Mouse (Mus musculus): ENCODE data around the gene Fam117b. TPM values are rescaled to one million over a fixed set of nuclear protein-coding genes. Genes with fewer than 3 reads are reported as not detected.
A peak's percentile ranks its signal among the peaks of the same experiment; 100 is the strongest.

The Fam117b gene
- total and polyA plus RNA-seq, 3 experiments: 6.4 to 11.4 (median 8.8) TPM

DNA sequence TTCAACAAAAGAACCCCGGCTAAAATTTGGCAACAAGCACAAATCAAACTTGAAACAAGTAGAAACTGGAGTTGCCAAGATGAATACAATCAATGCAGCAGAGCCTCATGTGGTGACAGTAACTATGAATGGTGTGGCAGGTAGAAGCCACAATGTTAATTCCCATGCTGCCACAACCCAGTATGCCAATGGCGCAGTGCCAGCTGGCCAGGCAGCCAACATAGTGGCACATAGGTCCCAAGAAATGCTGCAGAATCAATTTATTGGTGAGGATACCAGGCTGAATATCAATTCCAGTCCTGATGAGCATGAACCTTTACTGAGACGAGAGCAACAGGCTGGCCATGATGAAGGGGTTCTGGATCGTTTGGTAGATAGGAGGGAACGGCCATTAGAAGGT, 44.8 kb upstream of the Fam117b start:
- Histone ChIP-seq H3K4me1 (ENCODE audit: control insufficient read depth in 1 of 2, insufficient read depth in 2 of 2) (no peaks in the 10 kb centered on the region), H3K9me3 (replicated peaks; ENCODE audit: low read length) (no peaks in the 10 kb centered on the region), H3K9ac (ENCODE audit: insufficient read depth, low read depth) (no peak overlapping the region), H3K27me3 (replicated peaks) (no peaks in the 10 kb centered on the region), H3K27ac (ENCODE audit: insufficient read depth, low read depth) (no peak overlapping the region), H3K4me2 (ENCODE audit: insufficient read depth, low read depth, poor library complexity, severe bottlenecking) (no peak overlapping the region), H3K79me2 (replicated peaks; ENCODE audit: control insufficient read depth, extremely low read depth, insufficient read depth, poor library complexity, severe bottlenecking) (no peaks in the 10 kb centered on the region; the same call in 1 of the 2 replicates), H3K36me3 (replicated peaks in 1 of 2; ENCODE audit: control insufficient read depth in 1 of 2, insufficient read depth in 1 of 2, low read length in 1 of 2) (peaks cover 9 to 36% of the 10 kb centered on the region in 2 experiments), H3K4me3 (replicated peaks in 1 of 3; ENCODE audit: low read depth in 2 of 3, low read length in 2 of 3, poor library complexity in 1 of 3) (no peak overlapping the region)
- in situ Hi-C loops (cut with MboI; ENCODE audit: low pct_ligation_motif_present, low pct_unique_long_range_greater_than_20kb, low sequenced_read_pairs) (no loop called here), dilution Hi-C loops (cut with MboI; ENCODE audit: extremely low pct_ligation_motif_present, extremely low pct_unique_long_range_greater_than_20kb, low sequenced_read_pairs) (no loop called here)
- DNase-seq (ENCODE audit: extremely low read depth): no peak
- TF ChIP-seq CTCF (conservative IDR thresholded peaks at IDR 0.05 in 1 of 2, IDR thresholded peaks at IDR 0.05 in 1 of 2; ENCODE audit: low read depth in 2 of 2, low read length in 2 of 2): no peak
- no peak for TF ChIP-seq USF1 (IDR thresholded peaks at IDR 0.05; ENCODE audit: low read depth, low read length)
- no peak for TF ChIP-seq MAX (IDR thresholded peaks at IDR 0.05; ENCODE audit: low read length)
- TF ChIP-seq ZNF384 (IDR thresholded peaks at IDR 0.05; ENCODE audit: low read depth, low read length): no peak
- TF ChIP-seq UBTF (IDR thresholded peaks at IDR 0.05; ENCODE audit: low read depth, low read length): no peak
- no peak for TF ChIP-seq JUND (conservative IDR thresholded peaks at IDR 0.05; ENCODE audit: low read depth, low read length)
- TF ChIP-seq KAT2A (IDR thresholded peaks at IDR 0.05; ENCODE audit: insufficient replicate concordance, low read length): no peak
- no peak for TF ChIP-seq TCF12 (IDR thresholded peaks at IDR 0.05; ENCODE audit: low read depth, low read length)
- no peak for TF ChIP-seq MEF2A (IDR thresholded peaks at IDR 0.05; ENCODE audit: borderline replicate concordance, low read depth, low read length)
- TF ChIP-seq RCOR1 (conservative IDR thresholded peaks at IDR 0.05; ENCODE audit: low read depth, low read length): no peak
- no peak for TF ChIP-seq BHLHE40 (IDR thresholded peaks at IDR 0.05; ENCODE audit: low read depth, low read length)
- no peak for TF ChIP-seq NELFE (IDR thresholded peaks at IDR 0.05; ENCODE audit: low read depth, low read length)

DNA sequence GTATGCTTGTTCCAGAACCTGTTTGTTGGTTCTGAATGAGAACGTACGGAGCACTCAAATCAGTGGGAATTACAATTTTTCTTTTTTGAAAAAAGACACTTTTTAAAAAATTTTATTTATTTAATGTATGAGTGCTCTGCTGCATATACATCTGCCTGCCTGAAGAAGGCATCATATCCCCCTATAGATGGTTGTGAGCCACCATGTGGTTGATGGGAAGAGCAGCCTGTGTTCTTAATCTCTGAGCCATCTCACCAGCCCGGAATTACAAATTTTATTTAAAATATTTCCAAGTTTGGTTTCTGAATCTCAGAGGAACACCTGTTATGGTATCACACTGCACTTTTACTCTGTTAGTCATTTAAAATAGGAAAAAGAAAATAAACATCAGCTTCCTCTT, 38.8 kb upstream of the Fam117b start:
- Histone ChIP-seq H3K27ac (ENCODE audit: insufficient read depth, low read depth) (no peak overlapping the region), H3K4me3 (replicated peaks in 1 of 3; ENCODE audit: low read depth in 2 of 3, low read length in 2 of 3, poor library complexity in 1 of 3) (no peak overlapping the region), H3K27me3 (replicated peaks) (no peaks in the 10 kb centered on the region), H3K4me2 (ENCODE audit: insufficient read depth, low read depth, poor library complexity, severe bottlenecking) (no peak overlapping the region), H3K4me1 (ENCODE audit: control insufficient read depth in 1 of 2, insufficient read depth in 2 of 2) (no peaks in the 10 kb centered on the region), H3K79me2 (replicated peaks; ENCODE audit: control insufficient read depth, extremely low read depth, insufficient read depth, poor library complexity, severe bottlenecking) (no peaks in the 10 kb centered on the region; the same call in 1 of the 2 replicates), H3K9ac (ENCODE audit: insufficient read depth, low read depth) (no peak overlapping the region), H3K36me3 (replicated peaks in 1 of 2; ENCODE audit: control insufficient read depth in 1 of 2, insufficient read depth in 1 of 2, low read length in 1 of 2) (peaks cover 0 to 11% of the 10 kb centered on the region in 2 experiments), H3K9me3 (replicated peaks; ENCODE audit: low read length) (no peaks in the 10 kb centered on the region)
- dilution Hi-C loops (cut with MboI; ENCODE audit: extremely low pct_ligation_motif_present, extremely low pct_unique_long_range_greater_than_20kb, low sequenced_read_pairs) (no loop called here), in situ Hi-C loops (cut with MboI; ENCODE audit: low pct_ligation_motif_present, low pct_unique_long_range_greater_than_20kb, low sequenced_read_pairs) (no loop called here)
- TF ChIP-seq RAD21 (IDR thresholded peaks at IDR 0.05; ENCODE audit: low read depth, low read length): no peak
- TF ChIP-seq JUND (conservative IDR thresholded peaks at IDR 0.05; ENCODE audit: low read depth, low read length): no peak
- peak in 1 of 2 experiments; percentile 36; a peak in 2 of 4 replicates for TF ChIP-seq CTCF (conservative IDR thresholded peaks at IDR 0.05 in 1 of 2, IDR thresholded peaks at IDR 0.05 in 1 of 2; ENCODE audit: low read depth in 2 of 2, low read length in 2 of 2)
- DNase-seq (ENCODE audit: extremely low read depth): no peak

DNA sequence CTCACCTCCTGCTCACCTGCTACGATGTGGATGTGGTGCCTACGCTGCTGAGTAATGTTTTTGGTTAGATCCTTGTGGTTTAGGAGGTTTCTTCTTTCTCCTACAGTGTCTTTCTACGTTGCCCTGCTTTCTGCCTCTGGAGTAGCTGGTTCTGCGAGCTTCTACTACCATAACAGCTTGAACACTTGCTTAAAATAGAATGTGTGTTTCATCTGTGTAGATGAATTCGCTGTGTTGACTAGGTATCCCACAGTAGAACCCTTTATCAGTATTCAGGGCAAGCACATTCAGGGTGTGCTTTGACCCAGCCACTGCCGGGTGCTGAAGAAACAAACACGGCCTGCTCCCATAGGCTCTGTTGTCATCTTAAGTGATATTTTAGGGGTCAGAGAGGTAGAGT, 34.7 kb upstream of the Fam117b start:
- no peak overlapping the region for H3K4me2 ChIP-seq (ENCODE audit: insufficient read depth, low read depth, poor library complexity, severe bottlenecking)

More for the DNA sequence above, 34.7 kb upstream of the Fam117b start:
- Histone ChIP-seq H3K27me3 (replicated peaks) (no peaks in the 10 kb centered on the region), H3K79me2 (replicated peaks; ENCODE audit: control insufficient read depth, extremely low read depth, insufficient read depth, poor library complexity, severe bottlenecking) (no peaks in the 10 kb centered on the region), H3K27ac (ENCODE audit: insufficient read depth, low read depth) (no peak overlapping the region), H3K9me3 (replicated peaks; ENCODE audit: low read length) (no peaks in the 10 kb centered on the region), H3K4me1 (ENCODE audit: control insufficient read depth in 1 of 2, insufficient read depth in 2 of 2) (no peaks in the 10 kb centered on the region), H3K4me3 (replicated peaks in 1 of 3; ENCODE audit: low read depth in 2 of 3, low read length in 2 of 3, poor library complexity in 1 of 3) (no peak overlapping the region), H3K36me3 (replicated peaks in 1 of 2; ENCODE audit: control insufficient read depth in 1 of 2, insufficient read depth in 1 of 2, low read length in 1 of 2) (peaks cover 0 to 7% of the 10 kb centered on the region in 2 experiments), H3K9ac (ENCODE audit: insufficient read depth, low read depth) (no peak overlapping the region)
- DNase-seq (ENCODE audit: extremely low read depth): no peak
- dilution Hi-C loops (cut with MboI; ENCODE audit: extremely low pct_ligation_motif_present, extremely low pct_unique_long_range_greater_than_20kb, low sequenced_read_pairs) (no loop called here), in situ Hi-C loops (cut with MboI; ENCODE audit: low pct_ligation_motif_present, low pct_unique_long_range_greater_than_20kb, low sequenced_read_pairs) (loop anchor here (25.0 kb wide), 1 partner anchor 1084 kb away; no protein-coding TSS in a partner anchor)
- TF ChIP-seq SIN3A (IDR thresholded peaks at IDR 0.05; ENCODE audit: low read length): no peak
- TF ChIP-seq TCF12 (IDR thresholded peaks at IDR 0.05; ENCODE audit: low read depth, low read length): no peak
- TF ChIP-seq TBP (conservative IDR thresholded peaks at IDR 0.05; ENCODE audit: low read depth, low read length): no peak
- TF ChIP-seq HCFC1 (IDR thresholded peaks at IDR 0.05; ENCODE audit: low read depth, low read length): no peak
- no peak for TF ChIP-seq MYC (IDR thresholded peaks at IDR 0.05; ENCODE audit: low read depth, low read length)
- TF ChIP-seq SMC3 (IDR thresholded peaks at IDR 0.05; ENCODE audit: low read depth, low read length): no peak
- no peak for TF ChIP-seq E2F4 (IDR thresholded peaks at IDR 0.05; ENCODE audit: insufficient replicate concordance, low read depth, low read length)
- no peak for TF ChIP-seq JUN (IDR thresholded peaks at IDR 0.05; ENCODE audit: insufficient read depth, low read depth, low read length)
- no peak for TF ChIP-seq EP300 (IDR thresholded peaks at IDR 0.05; ENCODE audit: low read length)
- TF ChIP-seq CTCF (conservative IDR thresholded peaks at IDR 0.05 in 1 of 2, IDR thresholded peaks at IDR 0.05 in 1 of 2; ENCODE audit: low read depth in 2 of 2, low read length in 2 of 2): no peak
- TF ChIP-seq MAX (IDR thresholded peaks at IDR 0.05; ENCODE audit: low read length): no peak
- no peak for TF ChIP-seq ETS1 (conservative IDR thresholded peaks at IDR 0.05; ENCODE audit: low read depth, low read length)
- no peak for TF ChIP-seq MAFK (IDR thresholded peaks at IDR 0.05; ENCODE audit: insufficient replicate concordance, low read length)
- TF ChIP-seq POLR2A (IDR thresholded peaks at IDR 0.05; ENCODE audit: low read depth, low read length): no peak
- TF ChIP-seq POLR2AphosphoS2 (IDR thresholded peaks at IDR 0.05; ENCODE audit: low read depth, low read length): no peak
- TF ChIP-seq ZC3H11A (IDR thresholded peaks at IDR 0.05; ENCODE audit: low read depth, low read length): no peak
